Mouse (Mus musculus): Measurements from ENCODE around the gene Hoxb4.

DNA sequence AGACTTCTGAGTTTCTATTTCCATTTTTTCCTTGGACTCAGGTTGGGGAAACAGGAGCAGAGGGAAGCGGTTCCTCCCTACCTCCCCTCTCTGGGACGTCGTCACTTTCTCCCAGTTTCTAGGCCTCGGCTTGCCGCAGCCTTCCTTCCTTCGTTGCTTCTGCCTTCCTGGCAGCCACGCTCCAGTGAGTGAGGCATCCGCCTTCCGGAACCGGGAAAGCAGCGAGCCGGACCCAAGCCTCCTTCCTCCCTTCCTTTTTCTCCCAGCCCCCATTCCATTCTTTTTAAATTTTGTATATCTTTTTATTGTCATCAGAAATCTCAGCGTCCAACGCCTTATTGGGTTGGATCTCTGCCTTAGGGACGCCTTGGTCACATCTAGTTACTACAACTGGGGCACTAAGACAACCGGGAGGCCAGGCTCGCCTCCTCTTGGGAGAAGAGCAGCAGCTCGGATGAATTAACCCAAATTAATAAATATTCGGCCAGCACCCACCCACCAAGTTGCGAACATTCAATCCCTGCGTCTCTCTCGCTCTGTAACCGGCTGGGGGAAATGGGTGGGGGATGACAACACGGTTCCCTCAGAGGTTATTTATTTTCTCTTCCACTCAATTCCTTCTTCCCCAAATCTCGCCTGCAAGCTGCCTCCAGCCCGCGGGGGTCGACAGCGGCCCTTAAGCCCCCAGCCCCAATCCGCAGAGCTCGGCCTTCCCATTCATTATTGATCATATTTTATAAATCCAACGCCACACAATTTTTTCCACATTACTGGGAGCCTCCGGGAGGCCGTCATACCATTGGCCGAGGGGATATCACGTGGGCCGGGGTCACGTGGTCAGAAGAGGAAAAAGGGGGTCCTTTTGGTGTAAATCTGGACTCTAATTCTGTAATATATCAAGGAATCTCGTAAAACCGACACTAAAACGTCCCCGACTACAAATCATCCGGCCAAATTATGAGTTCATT, 32.0 kb upstream of the Hoxb4 start, which contains the start of gene Hoxb7:
- TF ChIP-seq POLR2A (IDR thresholded peaks at IDR 0.05; ENCODE audit: borderline replicate concordance, low read depth, low read length): no peak
- TF ChIP-seq CTCF (IDR thresholded peaks at IDR 0.05; ENCODE audit: low read depth, low read length): no peak

All from bone marrow macrophage, adult 2 months (primary cell).